Mouse (Mus musculus) liver, postnatal 0 days (tissue): ENCODE data around the gene Scn1b. TPM values are rescaled to one million over a fixed set of nuclear protein-coding genes. Genes with fewer than 3 reads are reported as not detected.

ENCODE experiments used
- ATAC-seq: fragments of 200-750 bp; cut with Nextera tagmentation; 2 replicates; pipeline ENCODE4 v1.8.0; 2017; ENCODE audit warnings: mild to moderate bottlenecking, moderate library complexity
- DNase-seq: peaks from one replicate; pipeline ENCODE4 v3.0.0-alpha.2; 2016
- H3K27ac ChIP-seq: fragments of 300-500 bp; sonication (generic); 2 replicates; pipeline ENCODE4 v1.5.1; 2014; ENCODE audit warnings: antibody characterized with exemption, moderate library complexity, mild to moderate bottlenecking, low read depth
- H3K27me3 ChIP-seq: fragments of 300-500 bp; sonication (generic); 2 replicates; pipeline ENCODE4 v1.6.1; 2014; ENCODE audit warnings: low read length, control low read depth, mixed read lengths; ENCODE audit not compliant: insufficient read depth
- H3K36me3 ChIP-seq: fragments of 300-500 bp; sonication (generic); replicated peaks from 2 replicates; pipeline ENCODE4 v1.6.1; 2014; ENCODE audit warnings: mild to moderate bottlenecking, control low read depth, low read length, moderate library complexity, mixed read lengths; ENCODE audit not compliant: insufficient read depth
- H3K4me1 ChIP-seq: fragments of 300-500 bp; sonication (generic); 2 replicates; pipeline ENCODE4 v1.6.1; 2014; ENCODE audit warnings: antibody characterized with exemption, mild to moderate bottlenecking, control low read depth; ENCODE audit not compliant: insufficient read depth
- H3K4me2 ChIP-seq: fragments of 300-500 bp; sonication (generic); 2 replicates; pipeline ENCODE4 v1.6.1; 2014; ENCODE audit warnings: low read depth, mild to moderate bottlenecking, low read length, moderate library complexity, mixed read lengths
- H3K4me3 ChIP-seq: fragments of 300-500 bp; sonication (generic); 2 replicates; pipeline ENCODE4 v1.5.1; 2014; ENCODE audit warnings: low read depth, low read length
- H3K9ac ChIP-seq: fragments of 300-500 bp; sonication (generic); replicated peaks from 2 replicates; pipeline ENCODE4 v1.6.1; 2014; ENCODE audit warnings: mild to moderate bottlenecking, moderate library complexity
- H3K9me3 ChIP-seq: fragments of 300-500 bp; sonication (generic); 2 replicates; pipeline ENCODE4 v1.6.1; 2016; ENCODE audit warnings: mild to moderate bottlenecking, control low read depth, low read length, mixed read lengths
- CTCF ChIP-seq: sonication (generic); IDR thresholded peaks from 2 replicates; pipeline ENCODE4 v1.5.1; 2016; ENCODE audit warnings: antibody characterized with exemption, low read depth
- EP300 ChIP-seq: IDR thresholded peaks from 2 replicates; pipeline ENCODE4 v1.6.1; 2016; ENCODE audit warnings: antibody characterized with exemption, low read depth, mild to moderate bottlenecking
- WGBS: fragments of 180-500 bp; shearing (Covaris S2); extraction: QIAGEN DNeasy Blood & Tissue Kit; methylation state at CpG from one replicate; pipeline ENCODE4 v1.1.7; 2014; ENCODE audit not compliant: insufficient replicate concordance; 5-methylcytosine and 5-hydroxymethylcytosine counted together
- polyA plus RNA-seq: library from polyadenylated mRNA; unstranded; fragments of >200 nt; fragmentation: Nextera tagmentation; extraction: Ambion mirVana; gene quantifications from 2 replicates; pipeline ENCODE4 v1.2.1, GENCODE M21; 2015

The Scn1b gene
- polyA plus RNA-seq, 1 experiment from 2014 or later: 2.8 TPM

DNA sequence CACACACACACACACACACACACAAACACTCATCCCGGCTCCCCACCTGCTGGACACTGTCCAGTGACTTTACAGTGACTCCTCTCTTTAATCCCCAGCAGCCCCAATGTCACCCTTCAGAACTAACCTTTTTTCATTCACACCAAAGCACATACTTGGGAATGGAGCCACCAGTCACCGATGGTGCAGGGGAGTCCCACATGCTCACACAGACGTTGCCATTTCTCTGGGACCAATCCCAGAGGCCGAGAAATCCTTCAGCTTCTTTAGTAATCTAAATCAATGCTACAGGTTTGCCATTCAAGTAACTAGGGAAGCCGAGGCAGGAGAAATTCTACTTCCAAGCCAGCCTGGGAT is 52.1 kb downstream of the Scn1b start:
- no peak overlapping the region for H3K4me2 ChIP-seq
- no peak overlapping the region for H3K27ac ChIP-seq
- no peaks in the 10 kb centered on the region for H3K27me3 ChIP-seq
- ATAC-seq (no peak), DNase-seq (no peak)
- H3K9me3 ChIP-seq: no peaks in the 10 kb centered on the region
- no peaks in the 10 kb centered on the region for H3K4me1 ChIP-seq
- TF ChIP-seq EP300 (no peak), CTCF (no peak)
- WGBS: 55% methylated on average over 5 of the region's 5 CpGs
- H3K36me3 ChIP-seq: no peaks in the 10 kb centered on the region
- H3K9ac ChIP-seq: no peak overlapping the region
- no peak overlapping the region for H3K4me3 ChIP-seq

DNA sequence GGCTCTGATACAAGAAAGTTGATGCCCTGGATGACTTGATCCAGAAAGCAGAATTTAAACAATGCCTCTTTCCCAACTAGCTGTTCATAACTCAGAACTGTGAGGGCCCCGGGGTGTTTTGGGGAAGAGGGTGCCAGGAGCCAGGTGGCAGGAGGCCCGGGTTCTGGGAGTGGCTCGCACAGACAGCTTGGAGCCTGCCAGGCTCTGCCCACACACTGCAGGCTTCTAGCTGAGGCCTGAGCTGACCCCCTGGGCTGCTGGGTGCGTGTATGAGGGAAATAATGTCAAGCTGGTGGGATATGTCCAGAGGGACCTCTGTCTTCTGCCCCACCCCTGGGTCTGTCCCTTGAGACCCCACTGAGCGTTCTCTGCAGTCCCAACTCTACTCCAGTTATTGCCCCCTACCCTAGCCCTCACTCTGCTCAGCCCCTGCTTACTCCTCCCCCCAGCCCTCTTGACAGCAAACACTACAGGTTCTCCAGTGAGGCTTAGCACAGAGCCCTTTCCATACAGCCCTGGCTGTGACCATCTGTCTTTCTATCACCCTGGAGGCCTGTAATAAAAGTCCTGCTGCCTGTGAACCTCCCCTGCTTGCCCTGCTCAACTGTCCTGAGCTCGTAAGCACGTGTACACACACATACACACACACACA is 52.6 kb downstream of the Scn1b start:
- no peak overlapping the region for H3K4me2 ChIP-seq
- H3K27me3 ChIP-seq: no peaks in the 10 kb centered on the region
- no peak overlapping the region for H3K4me3 ChIP-seq
- ATAC-seq (no peak), DNase-seq (no peak)
- no peaks in the 10 kb centered on the region for H3K36me3 ChIP-seq
- H3K27ac ChIP-seq: no peak overlapping the region
- no peaks in the 10 kb centered on the region for H3K9me3 ChIP-seq
- H3K4me1 ChIP-seq: no peaks in the 10 kb centered on the region
- WGBS: 62% methylated on average over 7 of the region's 7 CpGs
- TF ChIP-seq CTCF: no peak
- TF ChIP-seq EP300: no peak
- H3K9ac ChIP-seq: no peak overlapping the region

DNA sequence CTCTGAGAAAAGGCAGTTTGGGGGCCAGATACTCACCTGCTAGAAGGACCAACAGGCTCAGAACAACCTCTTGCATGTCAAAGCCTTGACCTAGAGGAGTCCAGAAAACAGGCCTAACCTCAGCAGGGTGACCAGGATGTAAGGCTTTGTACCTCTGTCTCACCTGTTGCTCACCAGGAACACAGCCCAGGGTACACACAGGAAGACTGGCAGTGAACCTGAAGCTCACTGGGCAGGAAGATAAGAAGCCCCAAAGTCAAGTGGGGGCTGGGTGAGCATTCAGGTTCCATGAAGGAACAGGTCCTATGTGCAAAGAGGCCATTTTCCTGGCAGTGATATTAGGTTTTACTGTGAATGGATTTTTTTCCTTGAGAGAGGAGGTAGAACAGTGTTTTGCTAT is 53.3 kb downstream of the Scn1b start:
- no peak for ATAC-seq
- Histone ChIP-seq H3K4me1 (no peaks in the 10 kb centered on the region), H3K9me3 (no peaks in the 10 kb centered on the region), H3K9ac (no peak overlapping the region), H3K27ac (no peak overlapping the region), H3K4me3 (no peak overlapping the region), H3K4me2 (no peak overlapping the region), H3K27me3 (no peaks in the 10 kb centered on the region), H3K36me3 (no peaks in the 10 kb centered on the region)
- no peak for DNase-seq
- TF ChIP-seq EP300: no peak
- TF ChIP-seq CTCF: no peak

DNA sequence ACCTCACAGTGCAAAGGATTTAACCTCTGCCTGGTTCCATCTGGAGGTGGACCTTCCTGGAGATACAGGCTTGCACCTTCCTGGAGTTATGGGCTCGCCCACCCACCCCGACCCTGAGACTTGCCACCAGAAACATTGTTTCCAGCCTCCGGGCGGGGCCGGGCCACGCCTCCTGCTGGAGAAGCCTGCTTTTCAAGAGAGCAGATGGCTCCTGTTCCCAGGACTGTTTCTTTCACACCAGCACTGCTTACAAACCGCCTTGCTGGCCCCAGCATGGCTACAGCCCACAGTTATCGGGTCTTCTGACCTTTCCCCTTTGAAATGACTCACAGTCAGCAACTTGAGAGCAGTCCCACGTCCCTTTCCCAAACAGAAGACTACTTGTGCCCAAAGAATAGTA is 54.5 kb downstream of the Scn1b start:
- Histone ChIP-seq H3K36me3 (no peaks in the 10 kb centered on the region), H3K27me3 (no peaks in the 10 kb centered on the region), H3K4me1 (no peaks in the 10 kb centered on the region), H3K9ac (no peak overlapping the region), H3K4me3 (no peak overlapping the region), H3K27ac (no peak overlapping the region), H3K4me2 (no peak overlapping the region), H3K9me3 (no peaks in the 10 kb centered on the region)
- TF ChIP-seq CTCF (no peak), EP300 (no peak)
- WGBS: 61% methylated on average over 9 of the region's 9 CpGs
- DNase-seq (no peak), ATAC-seq (no peak)

DNA sequence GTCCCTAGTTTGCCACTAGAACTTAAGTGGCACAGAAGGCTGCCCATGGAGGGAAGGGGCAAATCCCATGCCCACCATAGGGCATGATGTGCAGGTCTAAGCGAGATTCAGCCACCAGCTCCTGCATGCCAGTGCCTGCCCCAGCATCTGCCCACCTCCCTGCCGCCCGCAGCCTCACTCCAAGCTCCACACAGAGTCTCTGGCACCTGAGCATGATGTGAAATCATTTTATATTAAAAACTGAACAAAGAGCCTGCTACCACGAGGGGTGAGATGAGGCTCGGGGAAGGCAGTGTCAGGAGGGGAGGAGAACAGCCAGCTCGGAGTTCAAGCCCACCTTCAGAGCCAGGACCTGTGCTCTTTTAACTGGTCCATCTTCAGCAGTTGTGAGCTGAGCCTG is 56.5 kb downstream of the Scn1b start:
- Histone ChIP-seq H3K27ac (no peak overlapping the region), H3K9ac (no peak overlapping the region), H3K36me3 (no peaks in the 10 kb centered on the region), H3K4me3 (no peak overlapping the region), H3K4me1 (no peaks in the 10 kb centered on the region), H3K27me3 (no peaks in the 10 kb centered on the region), H3K4me2 (no peak overlapping the region), H3K9me3 (no peaks in the 10 kb centered on the region)
- 76% methylated on average over 6 of the region's 6 CpGs for WGBS
- DNase-seq (no peak), ATAC-seq (no peak)
- TF ChIP-seq EP300 (no peak), CTCF (no peak)

DNA sequence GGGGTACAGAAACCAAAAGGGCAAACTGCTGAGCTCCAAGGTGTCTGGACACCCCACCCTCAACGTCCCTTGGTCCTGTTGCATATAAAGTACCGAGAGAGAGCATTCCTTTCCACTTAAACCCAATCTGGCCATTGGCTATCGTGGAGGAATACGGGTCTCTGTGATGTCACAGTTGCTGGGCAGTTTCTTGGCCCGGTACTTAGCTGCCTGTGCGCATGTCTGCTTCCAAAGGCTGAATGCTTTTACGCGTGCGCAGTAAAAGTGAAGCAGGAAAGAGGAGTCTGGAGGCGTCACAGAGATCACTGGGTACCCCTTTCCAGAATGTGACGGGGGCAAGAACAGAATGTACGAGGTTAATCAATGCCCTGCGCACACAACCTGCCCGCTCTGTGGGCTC is 57.3 kb downstream of the Scn1b start:
- Histone ChIP-seq H3K4me3 (no peak overlapping the region), H3K36me3 (no peaks in the 10 kb centered on the region), H3K27ac (no peak overlapping the region), H3K9me3 (no peaks in the 10 kb centered on the region), H3K4me2 (no peak overlapping the region), H3K9ac (no peak overlapping the region), H3K27me3 (no peaks in the 10 kb centered on the region), H3K4me1 (no peaks in the 10 kb centered on the region)
- no peak for ATAC-seq
- TF ChIP-seq EP300 (no peak), CTCF (no peak)
- WGBS: 81% methylated on average over 14 of the region's 14 CpGs
- DNase-seq: no peak

DNA sequence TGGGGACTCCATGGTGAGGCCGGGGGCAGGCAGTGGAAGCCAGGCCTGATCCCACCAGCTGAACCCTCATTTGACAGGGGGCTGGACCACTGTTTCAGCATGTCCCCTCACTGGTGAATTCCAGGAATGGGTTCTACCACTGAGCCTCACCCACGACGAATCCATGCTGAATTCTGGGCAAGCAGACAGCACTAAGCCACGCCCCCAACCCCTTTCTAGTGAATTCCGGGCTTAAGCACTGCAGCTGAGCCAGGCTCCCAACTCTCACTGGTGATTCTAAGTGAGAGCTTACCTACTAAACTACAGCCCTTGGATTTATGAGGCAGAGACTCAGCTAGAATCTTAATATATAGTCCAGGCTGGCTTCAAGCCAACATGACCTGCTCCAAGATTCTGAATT is 59.0 kb downstream of the Scn1b start:
- no peak overlapping the region for H3K9ac ChIP-seq
- TF ChIP-seq CTCF (no peak), EP300 (no peak)
- no peaks in the 10 kb centered on the region for H3K9me3 ChIP-seq
- H3K27ac ChIP-seq: no peak overlapping the region
- ATAC-seq (no peak), DNase-seq (no peak)
- no peak overlapping the region for H3K4me2 ChIP-seq
- H3K4me3 ChIP-seq: no peak overlapping the region
- H3K4me1 ChIP-seq: no peaks in the 10 kb centered on the region
- 43% methylated on average over 5 of the region's 5 CpGs for WGBS
- H3K27me3 ChIP-seq: no peaks in the 10 kb centered on the region
- H3K36me3 ChIP-seq: no peaks in the 10 kb centered on the region

Other genes with a start within 250 kb of the Scn1b start
- gene Cd22, start 246.7 kb downstream of the Scn1b start, polyA plus RNA-seq: 1.5 and 2.2 TPM in 2 replicates
- gene Mag, start 212.1 kb downstream of the Scn1b start, polyA plus RNA-seq: 0.47 and 0.51 TPM in 2 replicates
- 0.49 TPM in 1 of 2 replicates, not detected in the other for gene Hamp2, start 202.3 kb downstream of the Scn1b start, polyA plus RNA-seq
- gene Hamp, start 183.0 kb downstream of the Scn1b start, polyA plus RNA-seq: 142 and 248 TPM in 2 replicates
- gene Usf2, start 170.2 kb downstream of the Scn1b start, polyA plus RNA-seq: 11.6 and 12.0 TPM in 2 replicates
- 28.2 and 33.7 TPM in 2 replicates for gene Lsr, start 153.5 kb downstream of the Scn1b start, polyA plus RNA-seq
- 4.0 and 5.0 TPM in 2 replicates for gene Fam187b, start 153.2 kb downstream of the Scn1b start, polyA plus RNA-seq
- 25.8 and 29.4 TPM in 2 replicates for gene Fxyd5, start 84.5 kb downstream of the Scn1b start, polyA plus RNA-seq
- gene Fxyd7, start 75.5 kb downstream of the Scn1b start, polyA plus RNA-seq: 0.16 TPM in 1 of 2 replicates, not detected in the other
- 300 and 302 TPM in 2 replicates for gene Fxyd1, start 69.8 kb downstream of the Scn1b start, polyA plus RNA-seq
- gene Lgi4, start 67.7 kb downstream of the Scn1b start, polyA plus RNA-seq: 0.11 TPM in 1 of 2 replicates, not detected in the other
- gene Fxyd3, start 50.3 kb downstream of the Scn1b start, polyA plus RNA-seq: 3.4 TPM in 2 replicates
- gene Hpn, start 11.7 kb downstream of the Scn1b start, polyA plus RNA-seq: 250 and 259 TPM in 2 replicates
- gene Gramd1a, start 28.9 kb upstream of the Scn1b start, polyA plus RNA-seq: 7.1 and 8.9 TPM in 2 replicates
- not detected in 2 replicates for gene Scgb2b2, start 163.5 kb upstream of the Scn1b start, polyA plus RNA-seq
- not detected in 2 replicates for gene Scgb1b2, start 164.8 kb upstream of the Scn1b start, polyA plus RNA-seq
- gene Scgb2b3, start 235.1 kb upstream of the Scn1b start, polyA plus RNA-seq: not detected in 2 replicates
- not detected in 2 replicates for gene Scgb1b3, start 248.6 kb upstream of the Scn1b start, polyA plus RNA-seq